Mouse (Mus musculus) small intestine, adult 2 months (tissue): Measurements from ENCODE around the gene Arhgef19.
A peak's percentile ranks its signal among the peaks of the same experiment; 100 is the strongest.

Experiments
- CTCF ChIP-seq: fragments of 200-500 bp; IDR thresholded peaks from 2 replicates; pipeline ENCODE4 v1.5.1; 2012; ENCODE audit warnings: low read depth, mild to moderate bottlenecking, control low read depth, inconsistent platforms, low read length, moderate library complexity, mixed read lengths; ENCODE audit not compliant: insufficient replicate concordance, insufficient read length; ENCODE audit errors: extremely low read depth
- POLR2A ChIP-seq: fragments of 200-500 bp; IDR thresholded peaks from 2 replicates; pipeline ENCODE4 v1.6.1; 2012; ENCODE audit warnings: low read depth, mild to moderate bottlenecking, control low read depth, inconsistent platforms, low read length, moderate library complexity

GRCm38 (mm10) chr4:141214337-141214851, 24.9 kb upstream of the Arhgef19 start:
- TF ChIP-seq POLR2A (no peak), CTCF (peak; percentile 45; the same call in 1 of the 2 replicates)
